Mouse (Mus musculus) urinary bladder, postnatal 25 days (tissue): ENCODE measurements around the gene Hnf4a.
"Not testable (repeated sequence)": the region's sequence is repeated elsewhere in the genome, so short reads cannot be mapped to it uniquely, and the experiment has no call there.

Experiments used
- DNase-seq: peaks from one replicate; pipeline ENCODE4 v3.0.0; 2022; ENCODE audit warnings: low spot score

The Hnf4a gene

GRCm38 (mm10) chr2:163506300-163507004 lies at the start of gene Hnf4a:
TSS of gene Hnf4a (plus strand) at chr2:163506808.
- DNase-seq, result no peak

- DNase-seq, result no peak
These were observed 47.9 kb upstream of the Hnf4a start for GRCm38 (mm10) chr2:163458539-163459265.

- DNase-seq, result no peak
These were observed 47.2 kb upstream of the Hnf4a start for GRCm38 (mm10) chr2:163459380-163459779.

- no peak for DNase-seq
These were observed 46.0 kb upstream of the Hnf4a start for GRCm38 (mm10) chr2:163460622-163461021.

- not testable (repeated sequence) for DNase-seq
These were observed 45.3 kb upstream of the Hnf4a start for GRCm38 (mm10) chr2:163461307-163461706.

GRCm38 (mm10) chr2:163462386-163462785 lies 44.2 kb upstream of the Hnf4a start:
- no peak for DNase-seq

- no peak for DNase-seq
These were observed 43.8 kb upstream of the Hnf4a start for GRCm38 (mm10) chr2:163462801-163463200.

- no peak for DNase-seq
These were observed 43.3 kb upstream of the Hnf4a start for GRCm38 (mm10) chr2:163463251-163463769.

- no peak for DNase-seq
These were observed 42.6 kb upstream of the Hnf4a start for GRCm38 (mm10) chr2:163463998-163464397.

- no peak for DNase-seq
These were observed 42.0 kb upstream of the Hnf4a start for GRCm38 (mm10) chr2:163464562-163464961.

GRCm38 (mm10) chr2:163466771-163467170 lies 39.8 kb upstream of the Hnf4a start:
- DNase-seq, result no peak

- DNase-seq, result no peak
These were observed 39.0 kb upstream of the Hnf4a start for GRCm38 (mm10) chr2:163467585-163467984.

- DNase-seq, result no peak
These were observed 37.7 kb upstream of the Hnf4a start for GRCm38 (mm10) chr2:163468866-163469265.

- DNase-seq, result no peak
These were observed 36.9 kb upstream of the Hnf4a start for GRCm38 (mm10) chr2:163469711-163470110.

GRCm38 (mm10) chr2:163471136-163471535 lies 35.5 kb upstream of the Hnf4a start:
- no peak for DNase-seq

GRCm38 (mm10) chr2:163471710-163472465 lies 34.7 kb upstream of the Hnf4a start:
- peak; percentile 11 for DNase-seq

- peak; percentile 95 for DNase-seq
These were observed 34.1 kb upstream of the Hnf4a start, which contains the start of gene Fitm2 for GRCm38 (mm10) chr2:163472466-163472851. TSS of gene Fitm2 (minus strand) at chr2:163472629.

GRCm38 (mm10) chr2:163480191-163480825 lies 26.3 kb upstream of the Hnf4a start:
- DNase-seq, result no peak

- no peak for DNase-seq
These were observed 25.0 kb upstream of the Hnf4a start for GRCm38 (mm10) chr2:163481539-163482029.

- DNase-seq, result no peak
These were observed 19.2 kb upstream of the Hnf4a start for GRCm38 (mm10) chr2:163487360-163487759.

- DNase-seq, result no peak
These were observed 16.8 kb upstream of the Hnf4a start for GRCm38 (mm10) chr2:163489725-163490291.
